ENCODE assay signal across 12 mouse cellular contexts in the genomic region with DNA sequence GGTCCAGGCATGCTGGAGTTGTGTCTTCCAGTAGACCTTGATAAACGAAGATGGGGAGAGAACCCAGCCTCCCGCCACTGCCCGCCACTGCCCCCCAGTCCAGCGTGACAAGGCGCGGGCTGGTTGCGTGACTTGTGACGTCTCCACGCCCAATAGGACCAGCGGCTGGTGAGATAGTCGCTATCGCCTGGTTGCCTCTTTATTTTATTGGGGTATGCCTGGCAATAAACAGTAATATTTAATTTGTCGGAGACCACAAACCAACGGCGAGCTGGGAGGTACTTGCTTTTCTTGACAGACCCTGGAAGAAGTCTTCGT. TPM values are rescaled to one million over a fixed set of nuclear protein-coding genes. Genes with fewer than 3 reads are reported as not detected.
A peak's percentile ranks its signal among the peaks of the same experiment; 100 is the strongest.
DNase-seq lines count a peak whose midpoint lies in the region; ATAC-seq lines count a peak whose summit lies in the region.
"Had no signal": no experiment of that assay in that cellular context is flagged by ENCODE, and none has a peak within 500 bp of the region (broad histone marks: within the 10 kb centered on the region; RNA-seq: fewer than 3 reads in every experiment).

A gene (plus strand): TSS at position 190 of the 318 bp plus-strand sequence.

- H3K27ac ChIP-seq in heart, embryonic 15.5 days, result peak within 1 kb of the TSS; percentile 91
- H3K27ac ChIP-seq in liver, embryonic 13.5 days, result no peak within 1 kb of the TSS
- H3K27ac ChIP-seq: neural tube, embryonic 13.5 days had no signal

- no peaks in the 10 kb centered on the region for H3K9me3 ChIP-seq in heart, embryonic 15.5 days (replicated peaks)
- no peaks in the 10 kb centered on the region for H3K9me3 ChIP-seq in liver, embryonic 13.5 days (replicated peaks)
- H3K9me3 ChIP-seq: neural tube, embryonic 13.5 days had no signal

- ATAC-seq in heart, embryonic 15.5 days (replicated peaks; ENCODE audit: insufficient number of reproducible peaks, insufficient read depth, low FRiP score, low read depth), result no peak
- ATAC-seq in liver, embryonic 13.5 days (ENCODE audit: low read depth), result no peak

- peak within 1 kb of the TSS; percentile 73 for H3K4me2 ChIP-seq in heart, embryonic 15.5 days
- H3K4me2 ChIP-seq in liver, embryonic 13.5 days, result peak within 1 kb of the TSS; percentile 52
- H3K4me2 ChIP-seq: neural tube, embryonic 13.5 days had no signal

- peaks cover 12% of the 10 kb centered on the region; the same call in 1 of the 2 replicates for H3K27me3 ChIP-seq in heart, embryonic 15.5 days
- peaks cover 96% of the 10 kb centered on the region for H3K27me3 ChIP-seq in liver, embryonic 13.5 days

- no peaks in the 10 kb centered on the region for H3K36me3 ChIP-seq in heart, embryonic 15.5 days
- H3K36me3 ChIP-seq in liver, embryonic 13.5 days, result no peaks in the 10 kb centered on the region
- H3K36me3 ChIP-seq: neural tube, embryonic 13.5 days had no signal

- peak; percentile 36 for DNase-seq in retina, embryonic 14.5 days (ENCODE audit: low spot score)
- no peak for DNase-seq in retina, postnatal 1 day
- no peak for DNase-seq in liver, embryonic 13.5 days
- no peak for DNase-seq in adrenal gland, postnatal 4 days (ENCODE audit: low spot score in 2 of 2)
- no peak for DNase-seq in cerebellum, postnatal 14 days
- no peak for DNase-seq in thymus, postnatal 0 days (ENCODE audit: low spot score)
- DNase-seq in right cerebral cortex, postnatal 25 days, result no peak
- DNase-seq: thymus, adult 2 months had no signal

- H3K4me3 ChIP-seq in heart, embryonic 15.5 days, result peak within 1 kb of the TSS; percentile 60
- peak within 1 kb of the TSS; percentile 25 for H3K4me3 ChIP-seq in liver, embryonic 13.5 days (replicated peaks)
- H3K4me3 ChIP-seq: neural tube, embryonic 13.5 days had no signal

- WGBS in heart, embryonic 15.5 days, result 16% methylated on average over 16 of the region's 16 CpGs
- WGBS in liver, embryonic 13.5 days (ENCODE audit: insufficient replicate concordance), result 2% methylated on average over 16 of the region's 16 CpGs

- peak within 1 kb of the TSS; percentile 68 for H3K9ac ChIP-seq in heart, embryonic 15.5 days
- no peak within 1 kb of the TSS for H3K9ac ChIP-seq in liver, embryonic 13.5 days
- H3K9ac ChIP-seq: neural tube, embryonic 13.5 days had no signal

- H3K4me1 ChIP-seq in heart, embryonic 15.5 days (replicated peaks), result peaks cover 13% of the 10 kb centered on the region
- H3K4me1 ChIP-seq in liver, embryonic 13.5 days (replicated peaks), result peaks cover 5% of the 10 kb centered on the region; the same call in 1 of the 2 replicates
- H3K4me1 ChIP-seq: neural tube, embryonic 13.5 days had no signal

RNA-seq across cellular contexts. Expression of the gene that starts here (rescaled TPM):
- 30.1 and 33.8 TPM in 2 replicates for polyA plus RNA-seq in heart, embryonic 15.5 days (2015; fragmentation: Nextera tagmentation; extraction: Ambion mirVana)
- 0.17 and 0.20 TPM in 2 replicates for polyA plus RNA-seq in liver, embryonic 13.5 days (2015; fragmentation: Nextera tagmentation; extraction: Ambion mirVana)
- total RNA-seq in adrenal gland, postnatal 4 days (2021), result under 1 TPM; 0.28 to 0.59 TPM
- 0.05 and 0.08 TPM in 2 replicates for polyA plus RNA-seq in thymus, postnatal 0 days (2015; fragmentation: Nextera tagmentation; extraction: Ambion mirVana)
- total RNA-seq: hematopoietic stem cell, adult 5-6 weeks; left cerebral cortex, adult 18-20 months had no signal

Comparison
In these comparisons a context has a peak if more than half of its experiments do, and no peak if none do; other contexts are left out.
1. RNA of the gene that starts here (polyA plus RNA-seq): 30.1 to 33.8 TPM in heart, embryonic 15.5 days; 0.17 to 0.20 TPM in liver, embryonic 13.5 days and 0.05 to 0.08 TPM in thymus, postnatal 0 days; every median in the first group is over 10 times any median in the second.